Mouse (Mus musculus) right cerebral cortex, adult 2 months (tissue): Measurements from ENCODE around the gene Hp1bp3.
A peak's percentile ranks its signal among the peaks of the same experiment; 100 is the strongest.

Experiments used
- DNase-seq, 2 experiments: peaks; one replicate each; pipeline ENCODE4 v3.0.0; 2021 to 2022; ENCODE audit warnings: low spot score in 2 of 2

The Hp1bp3 gene

GRCm38 (mm10) chr4:138216200-138216890, at the start of gene Hp1bp3:
Gene Hp1bp3, plus strand, starts transcription at chr4:138216296.
- peak; percentile 62 to 69 for DNase-seq

DNA sequence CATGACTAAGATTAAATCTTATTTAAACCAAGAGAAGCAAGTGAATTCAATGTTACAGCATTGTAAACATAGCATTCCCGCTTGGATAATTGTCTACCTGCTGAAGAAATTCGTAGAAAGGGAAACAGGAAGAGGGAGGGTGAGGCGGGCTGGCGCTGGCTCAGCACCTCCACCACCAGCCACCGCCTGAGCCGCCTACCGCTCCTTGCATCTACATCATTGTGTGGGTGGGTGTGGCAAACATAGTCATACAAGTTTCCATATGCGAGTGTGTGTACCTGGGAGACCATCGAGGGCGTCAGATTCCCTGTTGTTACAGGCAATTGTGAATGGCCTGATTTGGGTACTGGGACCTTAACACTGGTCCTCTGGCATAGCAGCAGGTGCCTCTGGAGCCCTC, 49.6 kb upstream of the Hp1bp3 start:
- peak; percentile 52 to 67 for DNase-seq

GRCm38 (mm10) chr4:138168162-138168561, 47.9 kb upstream of the Hp1bp3 start:
- no peak for DNase-seq

- no peak for DNase-seq
Measured at GRCm38 (mm10) chr4:138169420-138169819, 46.7 kb upstream of the Hp1bp3 start.

GRCm38 (mm10) chr4:138172686-138173085, 43.4 kb upstream of the Hp1bp3 start:
- no peak for DNase-seq

GRCm38 (mm10) chr4:138179391-138179790, 36.7 kb upstream of the Hp1bp3 start:
- no peak for DNase-seq

GRCm38 (mm10) chr4:138180719-138181118, 35.4 kb upstream of the Hp1bp3 start:
- DNase-seq: no peak

DNA sequence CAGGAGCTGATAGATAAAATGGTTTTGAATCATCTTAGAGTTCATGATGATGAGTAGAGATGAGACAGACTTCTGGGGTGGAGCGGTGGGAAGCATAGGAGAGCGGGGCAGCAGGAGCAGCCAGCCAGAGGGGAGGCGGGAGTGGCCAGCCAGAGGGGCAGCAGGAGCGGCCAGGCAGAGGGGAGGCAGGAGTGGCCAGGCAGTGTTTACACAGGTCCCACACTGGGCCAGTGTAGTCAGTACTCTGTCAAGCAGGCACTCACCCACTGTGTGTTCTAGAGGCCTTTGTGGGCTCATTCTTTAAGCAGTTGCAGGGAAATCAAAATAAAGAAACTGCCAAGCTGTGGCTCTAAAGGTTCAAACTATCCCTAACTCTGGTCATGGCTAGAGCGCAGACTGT, 32.0 kb upstream of the Hp1bp3 start:
- no peak for DNase-seq

DNA sequence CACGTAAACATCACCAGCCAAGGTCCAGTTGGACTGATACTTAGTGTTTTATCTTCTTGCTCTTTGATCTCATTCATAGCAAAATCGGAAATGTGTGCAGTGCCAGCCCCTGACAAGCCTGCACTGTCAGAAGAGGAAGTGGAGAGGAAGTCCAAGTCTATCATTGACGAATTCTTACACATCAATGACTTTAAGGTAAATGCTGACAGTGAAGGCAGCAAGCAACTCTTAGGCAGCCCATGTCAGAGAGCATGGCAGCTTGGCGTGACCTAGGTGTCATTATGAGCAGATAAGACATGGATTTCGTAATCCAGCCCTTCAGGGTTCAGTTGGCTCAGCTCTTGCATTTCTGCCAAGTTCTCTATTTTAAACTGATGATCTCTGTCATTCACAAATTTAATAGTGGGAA, 31.5 kb upstream of the Hp1bp3 start:
- no peak for DNase-seq

GRCm38 (mm10) chr4:138185961-138186360, 30.1 kb upstream of the Hp1bp3 start:
- no peak for DNase-seq

GRCm38 (mm10) chr4:138187995-138188394, 28.1 kb upstream of the Hp1bp3 start:
- DNase-seq: no peak

GRCm38 (mm10) chr4:138192561-138192960, 23.5 kb upstream of the Hp1bp3 start:
- no peak for DNase-seq

GRCm38 (mm10) chr4:138200769-138201168, 15.3 kb upstream of the Hp1bp3 start:
- no peak for DNase-seq

DNA sequence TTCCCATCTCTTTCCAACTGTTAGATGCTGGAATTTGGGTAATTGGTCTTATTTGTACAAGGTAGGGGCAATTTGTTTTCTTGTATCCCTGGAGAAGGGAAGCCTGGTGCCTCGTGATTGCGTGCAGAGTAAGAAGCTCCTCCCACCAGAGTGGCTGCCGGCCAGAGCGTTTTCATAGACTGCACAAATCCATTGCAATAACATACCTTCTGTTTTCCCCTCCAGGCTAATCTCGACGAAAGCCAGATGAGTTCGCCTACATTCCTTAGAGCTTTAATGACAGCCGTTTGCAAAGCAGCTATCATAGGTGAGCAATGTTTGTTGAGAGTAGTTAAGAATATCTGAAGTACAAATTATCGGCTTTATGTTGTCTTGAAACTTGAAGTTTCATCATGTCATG, 14.4 kb upstream of the Hp1bp3 start:
- no peak for DNase-seq

GRCm38 (mm10) chr4:138210116-138210515, 6.0 kb upstream of the Hp1bp3 start:
- no peak for DNase-seq

- no peak for DNase-seq
Measured at GRCm38 (mm10) chr4:138213861-138214260, 2.2 kb upstream of the Hp1bp3 start.

GRCm38 (mm10) chr4:138215671-138216199, 361 bp upstream of the Hp1bp3 start:
- peak in 1 of 2 experiments; percentile 34 for DNase-seq

DNA sequence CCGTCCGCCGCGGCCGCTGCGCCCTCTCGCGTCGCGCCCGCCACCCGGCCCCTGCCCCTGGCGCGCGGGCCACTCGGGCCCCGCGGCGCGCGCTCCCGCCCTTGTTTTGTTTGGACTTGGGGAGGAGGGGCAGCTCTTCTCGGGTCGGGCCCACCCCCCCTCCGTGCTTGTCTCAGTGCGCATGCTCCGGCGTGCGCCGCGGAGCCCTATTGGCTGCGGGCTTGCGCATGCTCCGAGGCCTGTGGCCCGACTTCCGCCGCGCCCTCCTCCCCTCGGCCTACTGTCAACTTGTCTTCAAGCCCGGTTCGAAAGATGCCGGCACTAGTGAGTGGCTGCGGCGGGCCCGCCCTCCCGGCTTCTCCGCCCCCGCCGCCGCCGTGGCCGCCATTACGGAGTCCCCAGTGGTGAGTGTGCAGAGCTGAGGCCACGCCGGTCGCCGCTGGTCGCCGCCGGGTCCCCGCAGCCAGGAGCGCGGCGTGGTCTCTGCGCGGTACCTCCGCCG, 846 bp downstream of the Hp1bp3 start:
- peak; percentile 96 to 98 for DNase-seq

GRCm38 (mm10) chr4:138217441-138217840, 1.3 kb downstream of the Hp1bp3 start:
- DNase-seq: peak; percentile 33 to 46

DNA sequence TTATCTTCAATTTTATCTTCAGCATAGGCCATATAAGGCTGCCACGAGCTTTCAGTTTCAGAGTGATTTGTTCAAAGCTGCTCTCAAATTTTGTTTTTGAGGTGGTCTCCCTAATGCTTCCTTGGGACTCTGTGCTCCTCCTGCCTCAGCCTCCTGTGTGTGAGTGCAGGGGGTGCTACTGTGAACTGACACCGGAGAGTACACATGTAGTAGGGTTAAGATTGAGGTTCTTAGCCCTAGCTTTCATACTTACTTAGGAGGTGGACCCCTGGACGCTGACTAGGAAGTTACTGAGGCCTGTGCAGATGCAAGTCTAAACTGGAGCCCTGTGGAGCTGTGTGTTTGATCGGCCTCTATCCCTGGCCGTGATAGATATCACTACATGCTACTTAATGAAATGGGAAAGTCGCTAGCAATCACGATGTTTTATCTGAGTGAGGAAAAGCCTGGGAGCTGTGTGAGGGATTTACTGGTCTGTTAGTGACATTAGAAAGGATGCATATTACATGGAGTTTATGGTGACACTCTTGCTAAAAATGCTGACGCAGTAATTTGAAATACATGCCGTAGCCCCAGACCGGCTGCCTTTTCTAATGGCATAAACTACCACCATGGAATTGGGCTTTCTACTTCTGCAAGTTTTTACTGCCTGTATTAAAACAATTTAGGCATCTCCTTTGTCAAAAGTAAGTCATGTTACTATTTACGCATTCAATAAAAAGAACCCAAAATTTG, 2.0 kb downstream of the Hp1bp3 start:
- no peak for DNase-seq

GRCm38 (mm10) chr4:138219331-138219730, 3.2 kb downstream of the Hp1bp3 start:
- no peak for DNase-seq

DNA sequence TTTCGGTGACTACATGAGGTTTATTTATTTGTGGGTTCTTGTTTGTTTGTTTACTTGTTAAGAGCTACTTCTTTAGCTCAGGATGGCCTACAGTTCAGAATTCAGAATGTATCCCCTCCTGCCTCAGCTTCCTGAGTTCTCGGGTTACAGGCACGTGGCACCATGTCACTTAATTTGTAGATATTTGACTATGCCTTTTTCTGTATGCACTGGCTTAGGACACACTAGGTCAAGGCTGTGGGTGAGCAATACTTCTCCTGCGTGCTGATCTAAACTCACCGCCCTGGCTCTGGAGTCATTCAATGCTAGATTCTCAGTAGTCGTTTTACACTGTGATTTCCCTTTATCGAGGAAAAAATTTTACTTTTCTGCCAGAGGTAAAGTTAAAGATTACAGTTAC, 4.7 kb downstream of the Hp1bp3 start:
- no peak for DNase-seq

DNA sequence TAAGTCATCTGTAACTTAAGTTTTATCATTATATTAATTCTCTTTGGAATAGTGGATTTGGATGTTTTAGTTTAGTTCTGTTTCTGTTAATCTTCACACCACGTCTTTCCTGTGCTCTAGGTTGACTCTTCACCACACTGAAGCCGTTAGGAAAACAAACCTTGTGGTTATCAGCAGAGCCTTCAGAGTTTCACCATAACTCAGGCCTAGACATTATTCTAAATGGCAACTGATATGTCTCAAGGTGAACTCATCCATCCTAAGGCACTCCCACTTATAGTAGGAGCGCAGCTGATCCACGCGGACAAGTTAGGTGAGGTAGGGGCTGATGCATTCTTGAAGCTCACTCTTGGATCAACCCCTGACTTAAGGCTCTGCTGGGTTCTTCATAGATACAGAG, 5.3 kb downstream of the Hp1bp3 start:
- no peak for DNase-seq
